Mouse (Mus musculus) neural tube, embryonic 12.5 days (tissue): ENCODE results near the gene Plek. TPM values are rescaled to one million over a fixed set of nuclear protein-coding genes. Genes with fewer than 3 reads are reported as not detected.
"Not testable (repeated sequence)": the region's sequence is repeated elsewhere in the genome, so short reads cannot be mapped to it uniquely, and the experiment has no call there.

Source experiments
- ATAC-seq: fragments of 200-750 bp; cut with Nextera tagmentation; 2 replicates; pipeline ENCODE4 v1.8.0; 2017; ENCODE audit warnings: low read depth, mild to moderate bottlenecking, moderate TSS enrichment, moderate library complexity; ENCODE audit not compliant: low FRiP score
- H3K27ac ChIP-seq: fragments of 300-500 bp; sonication (generic); 2 replicates; pipeline ENCODE4 v1.5.1; 2016
- H3K27me3 ChIP-seq: fragments of 300-500 bp; sonication (generic); replicated peaks from 2 replicates; pipeline ENCODE4 v1.6.1; 2016; ENCODE audit warnings: mild to moderate bottlenecking
- H3K36me3 ChIP-seq: fragments of 300-500 bp; sonication (generic); 2 replicates; pipeline ENCODE4 v1.6.1; 2016; ENCODE audit warnings: mild to moderate bottlenecking
- H3K4me1 ChIP-seq: fragments of 300-500 bp; sonication (generic); 2 replicates; pipeline ENCODE4 v1.6.1; 2016
- H3K4me2 ChIP-seq: fragments of 300-500 bp; sonication (generic); replicated peaks from 2 replicates; pipeline ENCODE4 v1.6.1; 2016; ENCODE audit warnings: mild to moderate bottlenecking
- H3K4me3 ChIP-seq: fragments of 300-500 bp; sonication (generic); 2 replicates; pipeline ENCODE4 v1.5.1; 2016
- H3K9ac ChIP-seq: fragments of 300-500 bp; sonication (generic); 2 replicates; pipeline ENCODE4 v1.6.1; 2016; ENCODE audit warnings: mild to moderate bottlenecking
- H3K9me3 ChIP-seq: fragments of 300-500 bp; sonication (generic); 2 replicates; pipeline ENCODE4 v1.6.1; 2016; ENCODE audit warnings: mild to moderate bottlenecking
- WGBS: fragments of 180-500 bp; shearing (Covaris S2); methylation state at CpG from one replicate; pipeline ENCODE4 v1.1.7; 2016; 5-methylcytosine and 5-hydroxymethylcytosine counted together
- polyA plus RNA-seq: library from polyadenylated mRNA; unstranded; fragments of >200 nt; fragmentation: Nextera tagmentation; extraction: Ambion mirVana; gene quantifications from 2 replicates; pipeline ENCODE4 v1.2.1, GENCODE M21; 2016

Plek gene
- polyA plus RNA-seq, 1 experiment from 2014 or later, result 5.7 TPM

DNA sequence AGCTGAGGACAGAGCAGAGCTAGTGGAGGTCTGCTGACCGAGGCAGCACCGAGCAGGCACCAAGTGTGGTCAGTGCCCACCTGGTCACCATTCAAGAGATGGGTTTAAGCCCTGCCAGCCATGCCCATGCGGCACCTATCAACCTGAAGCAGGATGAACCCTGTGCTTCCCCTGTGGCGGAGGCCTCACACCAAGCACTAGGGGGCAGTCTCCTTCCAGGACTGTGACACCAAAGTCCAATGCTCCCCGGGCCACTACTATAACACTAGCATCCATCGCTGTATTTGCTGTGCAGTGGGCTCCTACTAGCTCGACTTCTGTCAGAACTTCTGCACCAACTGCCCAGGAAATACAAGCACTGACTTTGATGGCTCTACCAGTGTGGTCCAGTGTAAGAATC, 32.9 kb downstream of the Plek start:
- H3K4me1 ChIP-seq, result no peaks in the 10 kb centered on the region
- no peak for ATAC-seq
- no peaks in the 10 kb centered on the region for H3K27me3 ChIP-seq
- H3K36me3 ChIP-seq, result no peaks in the 10 kb centered on the region
- 91% methylated on average over 7 of the region's 7 CpGs for WGBS
- H3K9me3 ChIP-seq, result peaks cover 9% of the 10 kb centered on the region
- H3K4me2 ChIP-seq, result no peak overlapping the region
- no peak overlapping the region for H3K27ac ChIP-seq
- H3K4me3 ChIP-seq, result no peak overlapping the region
- no peak overlapping the region for H3K9ac ChIP-seq

DNA sequence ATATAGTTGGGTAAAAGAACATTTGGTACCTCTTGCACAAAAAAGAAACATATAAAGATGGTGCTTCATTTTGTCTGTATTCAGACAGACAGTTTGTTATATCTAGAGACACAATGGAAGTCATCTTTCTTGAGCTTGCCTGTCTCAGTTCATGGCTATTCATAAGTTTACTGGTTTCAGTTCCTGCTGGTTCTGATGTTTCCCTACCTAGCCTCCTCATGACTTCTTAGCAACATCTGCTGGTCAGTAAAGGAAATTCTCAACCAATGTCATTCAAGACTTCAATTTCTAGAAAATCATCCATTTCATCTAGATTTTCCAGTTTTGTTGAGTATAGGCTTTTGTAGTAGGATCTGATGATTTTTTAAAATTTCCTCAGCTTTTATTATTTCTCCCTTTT, 39.2 kb downstream of the Plek start:
- no peak for ATAC-seq
- no peak overlapping the region for H3K4me2 ChIP-seq
- no peak overlapping the region for H3K27ac ChIP-seq
- H3K9ac ChIP-seq, result no peak overlapping the region
- peaks cover under 1% of the 10 kb centered on the region; the same call in 1 of the 2 replicates for H3K9me3 ChIP-seq
- no peaks in the 10 kb centered on the region for H3K36me3 ChIP-seq
- H3K4me3 ChIP-seq, result no peak overlapping the region
- no peaks in the 10 kb centered on the region for H3K4me1 ChIP-seq
- H3K27me3 ChIP-seq, result no peaks in the 10 kb centered on the region

DNA sequence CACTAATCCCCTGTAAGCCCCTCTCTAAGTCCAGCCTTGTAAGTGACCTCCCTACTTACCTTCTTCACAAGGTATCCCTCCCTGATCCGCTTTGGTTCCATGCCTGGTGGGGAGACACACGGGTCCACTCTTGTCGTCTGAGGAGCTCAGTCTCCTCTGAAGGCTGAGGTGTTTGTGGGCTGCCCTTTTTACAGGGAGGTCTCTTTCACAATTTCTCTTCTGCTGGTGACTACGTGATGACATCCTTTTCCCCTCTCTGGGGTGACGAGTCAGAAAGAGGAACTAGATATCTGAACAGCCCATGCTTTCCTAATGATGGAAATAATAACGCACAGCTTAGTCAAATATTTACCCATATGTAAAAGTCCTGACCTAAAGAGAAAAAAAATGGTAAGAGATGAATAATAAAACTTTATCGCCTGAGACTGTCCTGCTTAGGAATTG, 43.7 kb downstream of the Plek start:
- Histone ChIP-seq H3K36me3 (no peaks in the 10 kb centered on the region), H3K4me1 (no peaks in the 10 kb centered on the region), H3K9ac (no peak overlapping the region), H3K27me3 (no peaks in the 10 kb centered on the region), H3K9me3 (no peaks in the 10 kb centered on the region), H3K4me3 (no peak overlapping the region), H3K4me2 (no peak overlapping the region), H3K27ac (no peak overlapping the region)
- 79% methylated on average over 7 of the region's 7 CpGs for WGBS
- ATAC-seq, result no peak

DNA sequence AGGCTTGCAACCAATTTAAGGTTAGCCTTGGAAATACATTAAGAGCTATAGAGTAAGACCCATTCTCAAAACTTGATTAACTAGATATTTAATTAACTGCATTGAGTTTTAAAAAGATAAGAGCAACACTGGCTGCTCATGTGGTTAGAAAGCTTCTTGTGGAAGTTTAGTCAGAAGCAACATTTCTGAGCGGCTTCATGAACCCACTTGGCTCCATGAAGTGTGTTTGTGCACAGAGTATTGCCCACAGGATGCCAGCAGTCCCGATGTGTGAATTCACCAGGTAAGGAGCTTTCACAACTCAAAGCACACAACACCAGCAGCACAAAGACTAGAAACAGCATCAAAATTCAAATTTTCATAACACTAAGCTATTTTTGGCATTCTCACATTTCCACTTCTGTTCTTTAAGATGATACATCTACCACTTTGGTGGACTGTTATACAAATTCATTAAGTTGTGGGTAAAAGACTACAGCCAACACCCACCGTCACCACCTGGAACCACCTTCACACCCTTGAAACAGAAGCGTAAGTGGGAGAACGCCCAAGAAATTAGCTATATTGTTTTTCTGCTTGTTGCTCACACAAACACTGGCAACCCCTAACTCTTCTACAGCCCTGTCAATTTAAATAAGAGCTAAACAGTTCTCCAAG, 44.5 kb downstream of the Plek start:
- H3K4me1 ChIP-seq, result no peaks in the 10 kb centered on the region
- no peaks in the 10 kb centered on the region for H3K9me3 ChIP-seq
- H3K27ac ChIP-seq, result no peak overlapping the region
- H3K4me3 ChIP-seq, result no peak overlapping the region
- no peak for ATAC-seq
- WGBS, result 91% methylated on average over 5 of the region's 5 CpGs
- no peak overlapping the region for H3K9ac ChIP-seq
- H3K4me2 ChIP-seq, result no peak overlapping the region
- H3K36me3 ChIP-seq, result no peaks in the 10 kb centered on the region
- no peaks in the 10 kb centered on the region for H3K27me3 ChIP-seq

DNA sequence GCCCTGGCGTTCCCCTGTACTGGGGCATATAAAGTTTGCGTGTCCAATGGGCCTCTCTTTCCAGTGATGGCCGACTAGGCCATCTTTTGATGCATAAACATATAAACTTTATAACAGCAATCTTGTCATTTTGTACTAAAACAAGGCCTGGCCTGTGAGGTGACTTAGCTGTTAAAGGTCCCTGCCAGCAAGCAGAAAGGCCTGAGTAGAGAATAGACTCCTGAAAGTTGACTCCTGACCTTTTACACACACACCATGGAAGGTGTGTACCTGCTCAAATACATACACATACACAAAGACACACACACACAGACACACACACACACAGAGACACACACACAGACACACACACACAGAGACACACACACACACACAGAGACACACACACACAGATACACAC, 45.7 kb downstream of the Plek start:
- H3K36me3 ChIP-seq, H3K4me2 ChIP-seq: not testable (repeated sequence)

DNA sequence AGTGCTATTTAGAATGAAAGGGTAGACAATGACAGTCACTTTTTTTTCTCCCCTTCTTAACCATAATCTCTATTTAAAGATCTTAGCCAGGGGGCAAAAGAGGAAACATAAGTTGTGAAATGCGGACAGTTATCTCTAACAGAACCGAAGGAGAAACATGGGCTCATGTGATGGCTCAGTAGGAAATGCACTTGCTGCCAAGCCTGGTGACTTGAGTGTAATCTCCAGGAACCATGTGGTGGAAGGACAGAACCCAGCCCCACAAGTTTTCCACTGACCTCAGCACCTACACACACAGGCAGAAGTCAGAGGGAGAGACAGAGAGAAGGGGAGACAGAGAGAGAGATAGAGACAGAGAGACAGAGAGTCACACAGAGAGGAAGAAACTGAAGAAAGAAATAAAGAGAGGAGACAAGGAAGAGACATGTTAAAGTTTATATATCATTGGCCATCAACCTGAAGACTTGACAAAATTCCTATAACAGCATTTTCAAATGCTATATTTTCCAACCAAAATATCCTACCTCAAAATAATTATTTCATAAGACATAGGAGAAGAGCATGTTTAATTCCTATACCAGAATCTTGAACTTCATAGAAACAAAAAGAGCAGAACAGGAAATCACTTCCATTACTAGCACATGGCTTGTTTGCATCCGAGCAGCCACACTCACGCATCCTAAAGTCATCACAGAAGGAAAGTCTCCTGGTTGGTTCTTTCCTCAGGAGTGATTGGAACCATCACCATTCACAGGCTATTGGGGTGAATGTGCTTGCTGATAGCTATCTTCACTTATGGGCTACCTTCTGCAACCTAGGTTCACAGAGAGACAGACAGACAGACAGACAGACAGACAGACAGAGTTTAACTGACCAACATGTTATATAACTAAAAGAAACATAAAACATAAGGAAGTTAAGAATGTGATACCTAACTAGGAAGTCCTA, 47.0 kb downstream of the Plek start:
- Histone ChIP-seq H3K4me1 (no peaks in the 10 kb centered on the region), H3K4me2 (no peak overlapping the region), H3K27ac (no peak overlapping the region), H3K4me3 (no peak overlapping the region), H3K9ac (no peak overlapping the region), H3K27me3 (no peaks in the 10 kb centered on the region), H3K36me3 (no peaks in the 10 kb centered on the region), H3K9me3 (no peaks in the 10 kb centered on the region)
- WGBS, result 81% methylated on average over 4 of the region's 4 CpGs
- no peak for ATAC-seq

More for the DNA sequence above, 45.7 kb downstream of the Plek start:
- H3K9ac ChIP-seq, H3K9me3 ChIP-seq, H3K27me3 ChIP-seq, ATAC-seq, H3K27ac ChIP-seq, H3K4me3 ChIP-seq, H3K4me1 ChIP-seq: not testable (repeated sequence)
- WGBS, result 79% methylated on average over 3 of the region's 3 CpGs

DNA sequence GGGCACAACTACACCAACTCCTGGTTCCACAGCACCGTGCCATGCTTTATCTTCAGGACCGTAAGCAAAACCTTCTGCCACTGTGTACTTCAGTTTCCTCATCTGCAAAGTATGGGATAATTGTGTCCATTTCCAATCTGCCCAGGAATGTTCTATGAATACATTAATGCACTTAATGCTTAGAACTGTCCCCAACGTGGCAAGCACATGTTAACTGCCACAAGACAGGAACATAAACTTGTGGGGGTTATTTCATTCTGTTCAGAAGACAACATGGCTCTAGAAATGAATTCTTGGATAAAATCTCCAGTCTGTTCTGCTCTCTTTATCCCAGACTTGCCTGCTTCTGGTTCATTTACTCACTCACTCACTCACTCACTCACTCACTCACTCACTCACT, 48.4 kb downstream of the Plek start:
- 85% methylated on average over 3 of the region's 3 CpGs for WGBS
- Histone ChIP-seq H3K4me3 (no peak overlapping the region), H3K36me3 (no peaks in the 10 kb centered on the region), H3K27me3 (no peaks in the 10 kb centered on the region), H3K4me1 (no peaks in the 10 kb centered on the region), H3K9me3 (no peaks in the 10 kb centered on the region), H3K9ac (no peak overlapping the region), H3K27ac (no peak overlapping the region), H3K4me2 (no peak overlapping the region)
- ATAC-seq, result no peak

DNA sequence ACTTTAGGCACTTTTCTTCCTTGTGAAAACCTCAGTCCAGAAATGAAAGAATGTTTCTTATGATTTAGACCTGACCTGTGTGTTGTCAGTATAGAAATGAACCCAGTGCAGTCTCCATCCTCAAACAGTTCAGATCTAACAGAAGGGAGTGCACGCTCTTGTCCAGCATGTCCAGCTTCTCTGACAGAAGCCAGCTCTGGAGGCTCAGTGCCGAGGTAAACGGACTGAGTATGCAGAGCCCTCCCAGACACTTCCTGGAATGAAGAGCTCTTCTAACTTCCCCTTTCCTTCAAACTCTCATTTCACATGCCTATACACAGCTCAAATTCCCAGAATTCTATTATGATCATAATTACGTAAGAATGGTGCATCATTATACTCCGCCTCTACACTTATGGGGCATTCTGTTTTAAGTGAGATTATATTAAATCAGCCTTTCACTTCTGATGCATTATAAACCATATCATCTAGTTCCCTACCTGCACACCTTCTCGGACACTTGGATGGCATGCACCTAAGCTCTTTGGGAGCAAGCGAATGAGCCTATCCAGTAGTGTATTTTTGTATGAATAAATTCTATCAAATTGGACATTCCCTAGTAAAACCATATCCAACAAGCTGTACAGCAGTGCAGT, 49.3 kb downstream of the Plek start:
- no peak for ATAC-seq
- Histone ChIP-seq H3K27me3 (no peaks in the 10 kb centered on the region), H3K4me3 (no peak overlapping the region), H3K9me3 (no peaks in the 10 kb centered on the region), H3K27ac (no peak overlapping the region), H3K4me2 (no peak overlapping the region), H3K9ac (no peak overlapping the region), H3K36me3 (no peaks in the 10 kb centered on the region), H3K4me1 (no peaks in the 10 kb centered on the region)
- 90% methylated on average over 7 of the region's 7 CpGs for WGBS

DNA sequence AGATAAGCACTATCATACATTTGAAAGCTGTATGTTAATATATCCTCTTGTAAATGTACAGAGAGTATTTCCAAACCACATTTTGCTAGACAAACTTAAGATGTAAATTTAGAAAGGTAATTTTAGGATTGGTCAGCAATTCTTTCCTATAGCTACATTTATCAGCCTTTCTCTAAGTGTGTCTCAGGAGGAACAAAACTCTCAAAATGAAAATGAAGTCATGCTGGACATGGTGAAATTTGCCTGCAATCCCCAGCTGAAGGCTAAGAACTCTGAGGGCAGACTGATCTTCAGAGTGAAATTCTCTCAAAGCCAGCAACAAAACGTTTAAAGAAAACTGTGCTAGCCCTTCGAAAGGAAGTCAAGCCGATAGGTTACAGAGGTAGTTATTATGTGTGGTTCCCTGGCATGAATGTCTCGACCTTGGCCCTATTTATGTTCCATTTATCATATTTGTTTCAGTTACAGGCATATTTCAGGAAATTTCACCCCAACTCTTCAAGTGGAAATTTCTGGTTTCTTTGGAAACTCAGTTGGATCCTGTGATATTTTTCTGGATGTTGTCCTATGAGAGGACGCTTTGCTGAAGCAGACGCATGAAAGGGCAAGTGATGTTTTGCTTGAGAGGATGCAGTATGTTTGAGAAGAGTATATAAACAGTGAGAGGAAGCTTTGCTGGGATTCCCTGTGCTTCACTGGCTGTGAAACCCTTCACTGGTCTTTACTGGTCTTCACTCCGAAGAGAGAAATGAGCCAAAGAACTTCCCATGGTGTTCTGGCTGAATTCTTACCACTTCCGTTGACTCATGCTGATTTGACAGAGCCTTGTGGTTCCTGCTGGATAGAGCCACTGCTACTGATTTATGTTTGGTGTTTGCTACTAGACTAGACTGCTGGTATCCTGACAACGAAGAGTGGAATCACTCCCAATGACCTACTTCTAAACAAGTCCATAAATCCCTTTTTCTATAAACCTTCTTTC, 51.5 kb downstream of the Plek start:
- Histone ChIP-seq H3K9me3 (no peaks in the 10 kb centered on the region), H3K4me3 (no peak overlapping the region), H3K9ac (no peak overlapping the region), H3K4me1 (no peaks in the 10 kb centered on the region), H3K36me3 (no peaks in the 10 kb centered on the region), H3K27me3 (no peaks in the 10 kb centered on the region), H3K4me2 (no peak overlapping the region), H3K27ac (no peak overlapping the region)
- no peak for ATAC-seq
- WGBS, result 79% methylated on average over 9 of the region's 9 CpGs

DNA sequence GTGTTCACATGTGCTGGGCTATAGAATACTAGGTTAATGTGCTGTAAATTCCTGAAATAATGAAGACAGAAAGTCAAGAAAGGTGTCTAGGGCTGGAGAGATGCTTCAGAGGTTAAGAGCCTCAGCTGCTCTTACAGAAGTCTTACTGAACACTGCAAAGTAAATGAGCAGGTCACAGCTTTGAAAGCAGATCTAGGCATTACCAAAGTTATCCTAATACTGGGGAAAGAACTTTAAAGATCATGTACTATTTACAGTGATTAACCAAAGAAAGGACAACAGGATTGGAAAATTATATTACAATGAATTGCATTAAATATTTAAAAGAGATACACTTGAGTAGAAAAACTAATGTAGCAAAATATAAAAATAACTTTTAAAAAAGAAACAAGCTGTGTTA, 52.2 kb downstream of the Plek start:
- H3K4me2 ChIP-seq, result no peak overlapping the region
- ATAC-seq, result no peak
- no peak overlapping the region for H3K9ac ChIP-seq
- no peak overlapping the region for H3K27ac ChIP-seq
- no peaks in the 10 kb centered on the region for H3K36me3 ChIP-seq
- H3K27me3 ChIP-seq, result no peaks in the 10 kb centered on the region
- H3K4me1 ChIP-seq, result no peaks in the 10 kb centered on the region
- no peak overlapping the region for H3K4me3 ChIP-seq
- no peaks in the 10 kb centered on the region for H3K9me3 ChIP-seq

DNA sequence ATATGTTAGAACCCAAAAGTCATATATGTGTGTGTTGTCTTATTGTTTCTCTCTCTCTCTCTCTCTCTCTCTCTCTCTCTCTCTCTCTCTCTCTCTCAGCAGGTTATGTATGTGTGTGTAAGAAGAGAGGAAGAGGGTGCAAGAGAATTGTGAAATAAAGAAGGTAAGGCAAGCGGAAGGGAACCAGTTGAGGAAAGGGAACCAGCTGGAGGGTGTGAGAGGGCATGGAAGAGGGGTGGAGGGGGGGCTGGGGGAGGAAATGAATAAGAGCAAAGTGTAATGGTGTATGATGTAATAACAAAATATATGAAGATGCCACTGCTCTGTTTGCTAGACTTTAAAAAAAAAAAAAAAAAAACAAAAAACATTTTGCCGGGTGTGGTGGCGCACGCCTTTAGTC, 52.8 kb downstream of the Plek start:
- Histone ChIP-seq H3K27me3 (no peaks in the 10 kb centered on the region), H3K4me1 (no peaks in the 10 kb centered on the region), H3K4me2 (no peak overlapping the region), H3K36me3 (no peaks in the 10 kb centered on the region), H3K9me3 (no peaks in the 10 kb centered on the region), H3K9ac (no peak overlapping the region), H3K27ac (no peak overlapping the region), H3K4me3 (no peak overlapping the region)
- no peak for ATAC-seq
- 94% methylated on average over 4 of the region's 4 CpGs for WGBS

DNA sequence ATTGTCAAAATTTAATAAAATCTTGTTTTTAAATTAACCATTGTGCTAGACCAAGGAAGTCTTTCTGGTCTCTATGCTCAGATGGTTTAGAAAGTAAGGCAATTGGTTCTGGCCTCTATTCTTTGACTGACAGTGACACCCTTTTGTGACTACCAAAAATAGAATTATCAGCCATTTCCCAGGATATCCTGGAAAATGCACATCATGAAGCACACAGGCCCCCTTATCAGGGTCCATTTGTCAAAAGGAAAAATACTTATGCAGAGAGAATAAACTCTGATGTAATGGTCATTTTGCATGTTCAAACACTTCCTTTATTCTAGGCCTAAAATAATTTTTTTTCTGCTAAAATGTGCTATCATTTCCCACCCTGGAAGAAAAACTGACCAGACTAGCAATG, 54.7 kb downstream of the Plek start:
- H3K4me3 ChIP-seq, result no peak overlapping the region
- H3K4me1 ChIP-seq, result no peaks in the 10 kb centered on the region
- no peaks in the 10 kb centered on the region for H3K9me3 ChIP-seq
- H3K27me3 ChIP-seq, result no peaks in the 10 kb centered on the region
- H3K4me2 ChIP-seq, result no peak overlapping the region
- no peak overlapping the region for H3K9ac ChIP-seq
- H3K27ac ChIP-seq, result no peak overlapping the region
- no peaks in the 10 kb centered on the region for H3K36me3 ChIP-seq
- ATAC-seq, result no peak
